Mouse (Mus musculus) yolk sac, embryonic 10.5 days (tissue): ENCODE measurements around the gene Ccdc6.

Experiments
- DNase-seq: peaks from one replicate; pipeline ENCODE4 v3.0.0-alpha.2; 2017; ENCODE audit warnings: low spot score

Gene Ccdc6

GRCm38 (mm10) chr10:70096366-70097188 is at the start of gene Ccdc6:
Gene Ccdc6, plus strand, starts transcription at chr10:70097121.
- peak; percentile 80 for DNase-seq

GRCm38 (mm10) chr10:70049771-70050170 is 47.1 kb upstream of the Ccdc6 start:
- DNase-seq: no peak

- DNase-seq: no peak
Observed at GRCm38 (mm10) chr10:70055291-70055690, 41.6 kb upstream of the Ccdc6 start.

GRCm38 (mm10) chr10:70057064-70057463 is 39.9 kb upstream of the Ccdc6 start:
- DNase-seq: no peak

GRCm38 (mm10) chr10:70060021-70060688 is 36.8 kb upstream of the Ccdc6 start:
- no peak for DNase-seq

GRCm38 (mm10) chr10:70060689-70061081 is 36.2 kb upstream of the Ccdc6 start:
- DNase-seq: no peak

GRCm38 (mm10) chr10:70063881-70064555 is 32.9 kb upstream of the Ccdc6 start:
- no peak for DNase-seq

GRCm38 (mm10) chr10:70065191-70065590 is 31.7 kb upstream of the Ccdc6 start:
- no peak for DNase-seq

- no peak for DNase-seq
Observed at GRCm38 (mm10) chr10:70066497-70067168, 30.3 kb upstream of the Ccdc6 start.

GRCm38 (mm10) chr10:70067169-70068115 is 29.5 kb upstream of the Ccdc6 start:
- DNase-seq: no peak

GRCm38 (mm10) chr10:70069321-70069720 is 27.6 kb upstream of the Ccdc6 start:
- DNase-seq: no peak

GRCm38 (mm10) chr10:70071334-70071733 is 25.6 kb upstream of the Ccdc6 start:
- no peak for DNase-seq

- DNase-seq: no peak
Observed at GRCm38 (mm10) chr10:70077452-70077851, 19.5 kb upstream of the Ccdc6 start.

GRCm38 (mm10) chr10:70080908-70081307 is 16.0 kb upstream of the Ccdc6 start:
- no peak for DNase-seq

- no peak for DNase-seq
Observed at GRCm38 (mm10) chr10:70081564-70082175, 15.3 kb upstream of the Ccdc6 start.

GRCm38 (mm10) chr10:70083241-70083640 is 13.7 kb upstream of the Ccdc6 start:
- no peak for DNase-seq

GRCm38 (mm10) chr10:70085256-70085961 is 11.5 kb upstream of the Ccdc6 start:
- no peak for DNase-seq

GRCm38 (mm10) chr10:70088788-70089187 is 8.1 kb upstream of the Ccdc6 start:
- no peak for DNase-seq

- DNase-seq: no peak
Observed at GRCm38 (mm10) chr10:70091876-70092462, 5.0 kb upstream of the Ccdc6 start.

- no peak for DNase-seq
Observed at GRCm38 (mm10) chr10:70093782-70094181, 3.1 kb upstream of the Ccdc6 start.
